Mouse (Mus musculus): ENCODE results near the gene Plekhm1.
A peak's percentile ranks its signal among the peaks of the same experiment; 100 is the strongest.

The Plekhm1 gene

DNA sequence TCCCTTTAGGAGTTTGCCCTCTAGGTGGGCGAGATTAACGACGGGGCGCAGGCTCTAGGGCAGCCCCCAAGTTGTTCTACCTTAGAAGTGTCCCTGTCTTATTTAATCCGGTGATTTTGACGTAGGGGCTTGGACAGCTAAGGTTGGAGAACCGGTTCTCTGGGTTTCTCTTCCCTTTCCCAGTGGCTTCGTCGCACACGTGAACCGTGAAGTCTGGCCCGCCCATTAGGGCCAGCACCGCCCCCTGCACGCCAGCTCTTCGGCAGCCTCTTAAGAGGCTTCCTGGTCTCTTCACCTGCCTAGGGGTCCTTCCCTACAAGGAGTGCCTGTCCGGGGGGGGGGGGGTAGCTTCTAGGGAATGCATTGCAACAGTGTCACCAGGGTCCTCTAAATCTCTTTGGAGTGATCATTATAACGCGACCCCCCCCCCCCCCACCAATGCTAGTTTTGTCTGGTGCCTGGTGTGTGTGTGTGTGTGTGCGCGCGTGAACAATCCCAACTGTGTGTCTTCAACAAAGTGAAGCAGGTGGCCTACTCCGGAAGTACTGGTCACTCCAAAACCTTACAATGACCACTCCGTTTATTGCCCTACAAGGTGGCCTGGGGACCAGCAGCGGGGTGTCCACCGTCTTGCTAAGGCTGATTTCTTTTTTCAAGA is 51.0 kb downstream of the Plekhm1 start:
- no peak for DNase-seq (ENCODE audit: low read depth, low spot score)

DNA sequence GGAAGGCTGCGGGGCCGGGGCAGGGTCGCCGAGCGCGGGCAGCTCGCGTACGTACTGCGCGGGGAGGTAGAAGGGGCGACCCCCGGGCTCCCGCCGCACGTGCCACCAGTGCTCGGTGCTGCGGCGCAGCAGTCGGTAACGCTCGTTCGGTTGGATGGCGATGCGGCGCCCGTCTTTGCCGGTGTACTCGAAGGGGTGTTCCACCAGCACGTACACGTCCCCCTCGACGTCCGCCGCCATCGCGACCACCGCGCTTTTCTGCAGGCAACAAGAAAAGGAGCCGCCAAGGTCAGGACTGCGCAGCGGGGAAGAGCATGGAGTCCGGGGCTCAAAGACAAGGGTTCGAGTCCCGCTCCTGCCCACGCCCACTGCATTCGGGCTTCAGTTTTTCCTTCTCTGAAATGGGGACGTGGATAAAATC is 51.8 kb downstream of the Plekhm1 start:
- DNase-seq (ENCODE audit: low read depth, low spot score) = no peak

DNA sequence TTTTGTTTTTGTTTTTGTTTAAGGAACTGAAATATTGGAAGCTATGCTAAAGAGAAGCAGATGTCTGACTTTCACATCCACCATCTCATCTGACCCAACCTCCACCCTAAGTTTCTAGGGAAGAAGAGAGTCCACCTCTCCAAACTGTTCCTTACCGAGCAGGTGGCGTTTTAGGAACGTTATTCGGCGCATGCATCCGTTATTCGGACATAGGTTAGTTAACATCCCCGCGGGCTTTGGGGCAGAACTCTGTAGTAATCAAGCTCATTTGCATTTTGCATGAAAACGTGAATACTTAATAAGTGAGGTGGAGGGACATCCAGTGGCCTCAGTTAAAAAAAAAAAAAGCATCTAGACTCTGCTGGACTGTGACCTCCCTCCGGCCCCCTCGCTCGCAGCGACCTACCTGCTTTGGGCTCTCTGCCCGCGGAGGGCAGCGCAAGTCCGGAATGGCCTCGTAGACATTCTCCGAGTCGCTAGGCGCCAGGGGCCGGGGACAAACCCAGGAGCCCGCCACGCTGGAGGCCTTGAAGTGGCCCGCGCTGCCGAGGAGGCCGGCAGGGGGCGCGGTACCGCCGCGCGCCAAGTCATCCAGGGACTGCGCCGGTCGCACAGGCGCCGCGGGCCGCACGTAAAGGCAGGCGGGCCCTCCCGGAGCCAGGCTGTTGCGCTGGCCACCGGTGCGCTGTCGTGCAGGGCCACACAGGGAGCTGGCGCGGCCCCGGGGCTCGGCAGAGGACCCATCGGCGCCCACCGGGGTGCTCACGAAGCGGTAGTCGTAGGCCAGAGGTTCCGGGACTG is 52.4 kb downstream of the Plekhm1 start:
- peak; percentile 83 for DNase-seq (ENCODE audit: low read depth, low spot score)

DNA sequence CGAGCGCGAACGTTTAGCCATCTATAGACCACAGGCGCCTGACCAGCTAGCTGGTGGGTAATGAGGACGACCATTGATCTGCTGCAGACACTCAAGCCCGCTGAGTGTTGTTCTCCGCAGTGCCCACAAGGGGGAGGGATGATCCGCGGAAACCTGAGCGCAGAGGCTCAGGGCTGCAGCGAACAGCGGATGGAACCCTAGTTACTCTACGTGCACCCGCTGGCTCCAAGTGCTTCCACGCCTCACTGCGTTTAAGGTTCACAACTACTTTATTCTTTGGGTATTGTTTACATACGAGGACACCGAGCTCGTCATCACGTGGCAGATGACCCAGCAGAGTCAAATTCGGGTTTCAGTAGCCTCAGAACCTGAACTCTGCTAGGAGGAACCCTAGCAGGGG is 53.4 kb downstream of the Plekhm1 start:
- DNase-seq (ENCODE audit: low read depth, low spot score) = peak; percentile 91

DNA sequence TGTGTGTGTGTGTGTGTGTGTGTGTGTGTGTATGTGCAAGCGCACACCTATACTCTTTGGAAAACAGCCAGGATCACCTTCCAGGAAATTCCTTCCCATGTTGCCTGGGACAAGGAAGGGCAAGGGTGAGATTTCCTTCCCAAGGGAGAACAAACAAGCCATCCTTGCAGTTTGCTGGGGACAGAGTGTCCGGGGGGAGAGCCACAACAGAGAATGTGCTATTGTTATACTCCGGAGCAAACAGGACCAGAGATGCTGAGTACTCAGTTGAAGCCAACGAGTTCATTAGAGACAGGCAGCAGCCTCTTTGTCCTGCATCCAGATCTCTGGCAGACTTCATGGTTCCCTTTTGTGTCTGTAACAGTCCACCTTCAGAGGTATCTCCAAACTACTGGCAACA is 54.2 kb downstream of the Plekhm1 start:
- DNase-seq (ENCODE audit: low read depth, low spot score) = no peak

DNA sequence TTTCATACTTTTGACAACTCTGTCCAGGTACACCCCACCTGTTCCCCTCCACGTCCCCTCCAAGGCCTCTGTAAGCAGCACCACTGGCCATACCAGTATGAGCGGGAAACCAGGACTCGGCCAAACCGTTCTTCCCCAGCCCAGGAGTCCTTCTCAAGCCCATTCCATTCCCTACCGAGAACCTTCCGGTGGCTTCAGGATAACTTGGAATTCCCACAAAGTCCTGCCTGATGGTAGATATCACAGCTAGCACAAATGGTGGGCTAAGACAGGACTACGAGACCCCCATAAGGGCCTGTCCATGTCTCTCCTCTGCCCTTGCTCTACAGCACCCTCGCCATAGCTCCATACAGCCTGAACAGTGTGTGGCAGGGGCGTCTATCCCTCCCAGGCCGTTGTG is 54.8 kb downstream of the Plekhm1 start:
- no peak for DNase-seq (ENCODE audit: low read depth, low spot score)

DNA sequence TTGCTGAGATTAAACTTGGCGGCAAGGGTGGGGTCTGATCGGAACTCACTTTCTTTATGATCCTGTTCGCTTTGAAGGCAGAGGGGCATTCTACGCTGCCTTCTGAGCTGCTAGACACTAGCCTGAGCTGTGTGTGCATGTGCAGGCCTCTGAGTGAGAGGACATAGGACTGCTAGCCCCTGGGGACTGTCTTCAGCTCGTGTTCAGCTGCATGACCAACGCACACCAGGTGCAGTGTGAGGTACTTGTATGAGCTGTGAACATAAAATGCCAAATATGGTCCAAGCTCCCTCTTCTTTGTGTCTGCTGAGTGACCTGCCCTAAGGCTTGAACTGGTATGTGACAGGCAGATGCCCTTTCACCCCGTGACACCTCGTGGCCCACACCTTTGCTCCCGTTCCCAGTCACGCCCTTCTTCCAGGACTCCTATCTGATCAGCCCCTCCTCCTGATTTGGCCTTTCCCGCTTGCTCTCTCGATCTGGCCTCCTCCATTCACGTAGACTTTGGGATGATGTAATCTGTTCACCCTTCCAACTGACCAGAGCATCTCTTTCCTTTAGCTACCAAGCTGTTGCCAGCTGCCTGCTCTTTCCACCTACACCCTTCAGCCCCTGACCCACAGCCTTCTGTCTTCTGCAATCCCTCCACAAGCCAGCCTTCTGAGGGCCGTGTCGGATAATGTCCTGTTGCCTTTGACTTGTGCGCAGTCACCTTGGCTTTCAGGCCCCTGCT is 55.4 kb downstream of the Plekhm1 start:
- no peak for DNase-seq (ENCODE audit: low read depth, low spot score)

DNA sequence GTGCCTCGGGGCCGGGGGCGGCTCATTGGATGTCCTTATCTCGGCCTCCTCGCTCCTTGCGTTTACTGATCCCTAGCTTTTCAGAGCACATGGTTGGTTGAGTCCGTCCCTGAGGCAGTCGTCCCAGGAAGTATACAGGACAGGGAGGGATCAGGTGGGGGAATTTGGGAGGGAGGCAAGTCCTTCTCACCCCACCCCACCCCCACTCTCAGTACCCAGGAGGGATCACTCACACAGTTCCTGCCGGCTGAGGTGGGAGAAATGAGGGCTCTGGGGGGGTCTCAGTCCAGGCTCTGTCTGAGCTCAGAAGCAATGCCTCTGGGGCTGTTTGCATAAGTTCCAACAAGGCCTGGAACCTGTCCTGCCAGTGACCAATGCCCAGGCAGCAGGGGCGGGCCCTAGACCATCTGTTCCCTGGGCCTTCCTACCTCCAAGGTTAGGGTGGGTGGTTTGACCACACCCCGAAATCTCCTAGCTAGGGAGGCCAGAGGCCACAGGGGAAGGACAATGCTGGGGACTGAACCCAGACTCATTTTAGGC is 56.4 kb downstream of the Plekhm1 start:
- DNase-seq (ENCODE audit: low read depth, low spot score) = no peak

DNA sequence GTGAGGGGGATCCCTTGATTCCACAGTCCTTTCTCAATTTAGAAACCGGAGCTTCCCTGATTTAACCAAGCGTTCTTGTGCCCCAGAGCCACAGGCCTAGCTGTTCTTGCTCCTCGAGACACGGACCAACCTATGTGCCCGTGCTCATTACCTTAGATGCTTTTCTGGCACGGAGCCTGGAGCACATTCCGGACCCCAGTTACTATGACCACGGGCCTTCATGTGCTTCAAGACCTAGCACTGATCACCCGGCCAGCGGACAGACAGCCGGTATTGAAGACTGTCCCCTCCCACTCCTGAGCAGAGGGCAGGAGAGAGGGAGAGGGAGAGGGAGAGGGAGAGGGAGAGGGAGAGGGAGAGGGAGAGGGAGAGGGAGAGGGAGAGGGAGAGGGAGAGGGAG is 57.2 kb downstream of the Plekhm1 start:
- DNase-seq (ENCODE audit: low read depth, low spot score) = no peak

DNA sequence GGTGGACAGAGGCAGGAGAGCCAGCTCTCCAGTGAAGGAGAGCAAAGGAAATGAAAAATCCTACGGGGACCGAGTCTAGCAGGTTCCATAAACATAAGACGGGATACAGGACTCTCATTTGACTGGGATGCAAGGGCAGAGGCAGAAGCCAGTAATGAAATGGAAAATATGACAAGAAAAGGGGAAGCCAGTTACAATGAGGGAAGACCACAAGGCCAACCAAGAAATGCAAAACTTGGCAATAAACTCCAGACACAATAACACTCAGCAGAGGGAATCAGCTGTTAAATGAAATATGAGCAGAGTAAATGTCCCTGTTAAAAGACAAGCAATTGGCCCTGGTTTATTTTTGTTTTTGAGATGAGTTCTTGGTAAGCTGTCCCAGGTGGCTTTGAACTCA is 58.5 kb downstream of the Plekhm1 start:
- no peak for DNase-seq (ENCODE audit: low read depth, low spot score)

DNA sequence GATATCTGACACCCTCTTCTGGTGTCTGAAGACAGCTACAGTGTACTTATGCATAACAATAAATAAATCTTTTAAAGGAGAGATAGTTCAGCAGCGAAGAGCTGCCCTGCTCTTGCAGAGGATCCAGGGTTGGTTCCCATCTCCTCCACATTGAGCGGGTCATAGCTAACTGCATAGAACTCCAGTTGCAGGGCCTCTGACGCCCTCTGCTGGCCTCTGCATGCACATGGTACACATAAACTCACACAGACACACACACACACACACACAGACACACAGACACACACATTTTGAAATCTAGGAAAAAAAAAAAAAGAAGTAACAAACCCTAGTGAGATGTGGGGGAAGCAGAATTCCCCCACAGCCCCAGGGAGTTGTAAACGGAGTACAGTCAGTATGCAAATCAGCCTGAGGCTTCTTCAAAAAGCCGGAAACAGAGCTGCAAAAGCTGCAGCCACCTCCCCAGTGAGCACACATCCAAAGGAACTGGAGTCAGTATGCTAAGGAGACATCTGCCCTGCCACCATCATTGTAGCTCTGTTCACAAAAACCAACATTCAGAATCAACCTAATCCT is 60.2 kb downstream of the Plekhm1 start:
- no peak for DNase-seq (ENCODE audit: low read depth, low spot score)

DNA sequence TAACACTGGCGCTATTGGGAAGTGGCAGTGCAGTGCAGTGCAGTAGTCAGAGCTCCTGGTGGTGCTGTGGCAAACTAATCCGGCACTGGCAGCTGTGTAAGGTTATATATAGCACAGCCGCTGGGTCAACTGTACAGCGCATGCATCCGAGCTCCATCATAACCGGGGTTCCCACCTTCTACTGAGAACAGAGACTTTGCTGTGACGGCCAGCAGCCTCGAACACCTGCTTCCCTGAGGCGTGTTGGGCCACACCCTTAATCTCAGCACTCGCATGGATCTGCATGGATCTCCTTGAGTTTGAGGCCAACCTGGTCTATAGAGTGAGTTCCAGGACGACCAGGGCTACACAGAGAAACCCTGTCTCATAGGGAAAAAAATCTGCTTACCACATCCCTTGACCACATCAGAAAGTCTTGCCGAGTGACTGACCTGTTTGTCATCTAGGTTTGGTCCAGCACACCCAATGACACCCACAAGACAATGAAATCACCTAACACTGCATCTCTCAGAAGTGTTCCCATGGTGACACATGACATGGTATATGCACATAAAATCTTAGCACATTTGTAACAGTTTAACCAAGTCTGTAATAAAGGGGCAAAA is 61.7 kb downstream of the Plekhm1 start:
- DNase-seq (ENCODE audit: low read depth, low spot score) = no peak

DNA sequence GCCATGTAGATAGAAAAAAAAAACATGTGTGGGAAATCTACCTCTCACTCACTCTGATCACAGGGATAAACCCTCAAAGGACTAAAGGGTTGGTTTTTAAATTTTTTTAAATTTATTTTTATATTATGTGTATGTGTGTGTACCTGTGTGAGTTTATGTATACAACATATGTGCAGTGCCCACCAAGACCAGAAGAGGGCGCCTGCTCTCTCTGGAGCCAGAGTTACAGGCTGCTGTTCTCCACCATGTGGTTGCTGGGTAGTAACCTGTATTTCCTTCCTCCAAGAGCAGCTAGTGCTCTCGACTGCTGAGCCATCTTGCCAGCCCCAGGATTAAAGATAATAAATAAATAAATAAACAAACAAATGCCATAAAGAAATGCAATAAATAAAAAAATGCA is 62.8 kb downstream of the Plekhm1 start:
- DNase-seq (ENCODE audit: low read depth, low spot score) = no peak

DNA sequence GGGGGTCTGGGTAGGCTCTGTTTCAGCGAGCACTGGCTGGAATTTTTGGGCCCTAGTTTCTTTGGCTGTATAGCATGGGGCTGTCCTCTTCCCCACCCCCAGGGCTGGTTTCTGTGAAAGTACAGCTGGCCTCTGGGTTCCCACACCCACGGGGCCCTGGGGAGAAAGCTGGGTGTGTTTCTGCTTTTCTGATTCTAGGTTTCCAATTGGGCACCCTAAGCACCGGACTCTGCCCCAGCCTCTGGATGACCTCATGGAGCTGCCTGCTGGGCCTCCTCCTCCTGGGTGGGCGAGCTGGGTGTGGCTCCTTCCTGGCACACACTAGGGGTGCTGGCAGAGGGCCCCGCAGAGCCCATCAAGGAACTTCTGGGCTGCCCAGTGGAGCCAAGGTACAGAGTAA is 65.8 kb downstream of the Plekhm1 start:
- no peak for DNase-seq (ENCODE audit: low read depth, low spot score)

DNA sequence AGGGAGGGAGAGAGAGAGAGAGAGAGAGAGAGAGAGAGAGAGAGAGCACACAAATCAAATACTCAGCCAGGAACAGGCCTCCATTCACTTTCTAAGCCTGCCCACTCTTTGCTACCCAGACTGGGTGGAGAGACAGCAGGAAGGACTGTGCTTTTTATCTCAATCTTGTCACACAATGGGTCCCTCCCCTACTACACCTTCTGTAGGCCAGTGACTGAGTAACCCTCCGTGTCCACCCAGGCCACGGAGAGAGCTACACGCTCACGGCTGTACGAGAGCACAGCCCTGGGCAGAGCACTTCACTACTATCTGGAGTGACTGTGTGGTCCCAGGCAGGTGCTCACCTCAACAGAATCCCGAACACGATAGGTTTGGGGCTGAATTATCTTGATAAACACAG is 66.3 kb downstream of the Plekhm1 start:
- no peak for DNase-seq (ENCODE audit: low read depth, low spot score)

DNA sequence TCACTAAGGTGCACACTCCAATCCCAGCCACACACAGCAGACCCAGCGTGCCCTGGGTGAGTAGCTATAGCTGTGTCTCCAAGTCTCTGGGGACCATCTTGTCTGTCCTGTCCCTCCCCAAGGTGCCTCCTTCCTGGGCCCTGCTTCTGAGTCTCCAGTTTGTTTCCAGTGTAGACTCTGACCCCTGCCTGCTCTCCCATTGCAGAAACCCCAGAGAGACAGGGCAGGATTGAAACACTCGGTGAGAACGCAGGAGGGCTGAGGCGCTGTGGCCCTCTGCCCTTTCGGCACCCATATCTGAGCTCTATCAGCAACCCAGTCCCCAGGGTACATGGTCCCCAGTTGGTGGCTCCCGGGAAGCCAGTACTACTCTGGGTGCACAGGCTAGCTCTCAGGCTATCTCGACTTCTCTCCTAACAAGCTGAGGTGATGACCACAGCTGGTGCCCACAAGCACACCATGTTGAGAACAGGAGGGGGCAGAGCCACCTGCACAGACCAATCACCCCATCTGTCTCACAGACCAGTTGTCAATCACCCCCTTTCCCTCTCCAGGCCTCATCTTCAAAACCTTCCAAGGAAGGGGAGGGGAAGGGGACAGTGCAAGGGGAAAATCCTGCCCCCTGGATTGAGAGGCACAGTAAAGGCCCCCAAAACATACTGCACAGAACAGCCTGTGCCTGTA is 66.9 kb downstream of the Plekhm1 start:
- no peak for DNase-seq (ENCODE audit: low read depth, low spot score)

DNA sequence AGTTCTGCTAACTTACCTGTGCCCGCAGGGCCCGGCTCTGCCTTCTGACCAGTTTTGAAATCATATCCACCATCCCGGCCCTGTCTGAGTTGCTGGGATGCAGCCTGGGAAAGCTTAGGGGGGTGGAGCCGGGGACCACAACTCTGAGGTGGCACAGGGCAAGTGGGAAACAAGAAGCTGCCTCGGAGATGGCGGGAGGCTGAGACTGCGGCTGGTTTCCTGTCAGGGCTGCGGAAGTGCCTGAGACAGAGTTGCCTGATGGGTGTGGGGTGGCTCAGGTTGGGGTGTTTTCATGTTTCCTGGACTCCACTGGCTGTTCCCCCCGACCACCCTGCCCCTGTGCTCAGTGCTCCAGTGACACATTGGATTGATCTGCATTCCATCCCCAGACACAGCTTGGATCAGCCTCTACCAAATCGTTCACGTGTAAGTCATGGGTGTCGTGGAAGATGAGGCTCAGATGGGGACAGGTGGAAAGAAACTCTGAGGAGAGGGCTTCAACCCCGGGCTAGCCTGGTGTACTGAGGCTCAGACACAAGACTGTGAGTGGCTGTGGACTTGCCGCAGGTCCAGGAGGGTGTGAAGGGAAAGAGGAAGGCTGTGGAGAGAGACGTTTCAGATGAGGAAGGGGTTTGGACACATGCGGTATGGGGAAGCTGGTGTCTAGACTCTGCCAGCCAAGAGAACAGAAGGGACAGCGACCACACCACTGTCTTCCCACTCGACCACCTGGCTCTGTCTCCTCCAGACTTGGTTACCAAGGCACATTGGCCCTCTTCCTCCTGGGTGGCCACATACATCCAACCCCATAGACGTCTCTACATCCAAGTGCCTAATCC is 67.8 kb downstream of the Plekhm1 start:
- no peak for DNase-seq (ENCODE audit: low read depth, low spot score)

DNA sequence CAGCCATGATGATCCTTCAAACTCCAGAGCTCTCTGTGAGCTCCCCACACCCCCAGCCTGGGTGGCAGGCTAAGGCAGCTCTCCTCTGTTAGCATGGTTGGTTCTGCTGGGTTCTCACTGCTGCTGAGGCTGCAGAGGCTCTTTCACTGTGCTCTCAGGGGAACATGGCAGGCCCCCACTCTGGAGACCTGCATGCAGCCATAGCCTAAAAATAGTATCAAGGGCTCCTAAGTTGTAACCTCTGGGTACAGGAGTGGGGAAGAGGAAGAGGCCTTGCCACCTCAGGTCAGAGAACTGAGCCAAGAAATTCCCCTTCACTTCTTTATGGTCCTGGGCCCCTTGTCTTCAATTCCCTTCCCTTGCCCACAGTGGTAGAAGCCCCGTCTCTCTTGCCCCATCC is 68.6 kb downstream of the Plekhm1 start:
- DNase-seq (ENCODE audit: low read depth, low spot score) = no peak

DNA sequence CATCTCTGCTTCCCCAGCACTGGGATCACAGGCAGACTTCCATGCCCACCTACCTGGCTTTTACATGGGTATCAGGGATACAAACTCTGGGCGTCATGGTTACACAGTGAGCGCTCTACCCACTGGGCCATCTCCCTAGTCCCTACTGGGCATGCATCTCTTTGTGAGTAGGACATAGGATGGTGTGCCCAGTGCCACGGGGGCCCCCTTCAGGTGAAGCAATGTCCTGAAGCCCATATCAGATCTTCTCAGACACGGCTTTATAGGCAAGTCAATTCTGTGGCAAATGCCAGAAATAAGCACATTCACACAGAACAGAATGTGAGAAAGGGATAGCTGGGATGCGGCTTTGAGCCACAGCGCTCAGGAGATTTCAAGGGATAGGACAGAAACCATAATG is 69.4 kb downstream of the Plekhm1 start:
- no peak for DNase-seq (ENCODE audit: low read depth, low spot score)

DNA sequence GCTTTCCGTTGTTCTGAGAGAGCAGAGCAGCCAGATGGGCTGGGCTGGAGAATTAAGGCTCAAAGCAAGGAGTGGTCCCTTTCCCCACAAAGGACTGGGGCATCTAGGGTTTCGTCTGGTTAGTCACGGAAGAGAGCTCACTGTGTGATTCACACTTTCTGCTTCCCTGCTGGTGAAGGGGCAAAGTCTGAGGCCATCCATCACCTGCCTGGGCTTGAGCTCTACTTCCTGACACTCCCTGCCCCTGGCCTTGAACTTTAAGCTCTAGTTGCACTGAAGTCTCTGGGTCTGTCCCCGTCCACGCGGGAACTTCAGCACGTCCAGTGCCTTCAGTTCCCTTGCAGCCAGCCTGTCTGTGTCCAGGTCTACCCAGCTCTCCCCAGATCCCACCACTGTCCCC is 71.8 kb downstream of the Plekhm1 start:
- DNase-seq (ENCODE audit: low read depth, low spot score) = no peak

All from mesoderm, embryonic 11.5 days (tissue).